Mouse (Mus musculus) liver, embryonic 12.5 days (tissue): Measurements from ENCODE around the gene Cdc7. TPM values are rescaled to one million over a fixed set of nuclear protein-coding genes. Genes with fewer than 3 reads are reported as not detected.
A peak's percentile ranks its signal among the peaks of the same experiment; 100 is the strongest.
"Not testable (repeated sequence)": the region's sequence is repeated elsewhere in the genome, so short reads cannot be mapped to it uniquely, and the experiment has no call there.

Experiments used
- ATAC-seq: fragments of 200-750 bp; cut with Nextera tagmentation; 2 replicates; pipeline ENCODE4 v1.8.0; 2017; ENCODE audit warnings: moderate number of reproducible peaks, mild to moderate bottlenecking, moderate library complexity
- H3K27ac ChIP-seq: fragments of 300-500 bp; sonication (generic); 2 replicates; pipeline ENCODE4 v1.5.1; 2016; ENCODE audit warnings: mild to moderate bottlenecking
- H3K27me3 ChIP-seq: fragments of 300-500 bp; sonication (generic); replicated peaks from 2 replicates; pipeline ENCODE4 v1.6.1; 2016; ENCODE audit warnings: mild to moderate bottlenecking, moderate library complexity
- H3K36me3 ChIP-seq: fragments of 300-500 bp; sonication (generic); 2 replicates; pipeline ENCODE4 v1.6.1; 2016; ENCODE audit warnings: mild to moderate bottlenecking, moderate library complexity
- H3K4me1 ChIP-seq: fragments of 300-500 bp; sonication (generic); 2 replicates; pipeline ENCODE4 v1.6.1; 2016
- H3K4me2 ChIP-seq: fragments of 300-500 bp; sonication (generic); 2 replicates; pipeline ENCODE4 v1.6.1; 2016; ENCODE audit warnings: mild to moderate bottlenecking, moderate library complexity
- H3K4me3 ChIP-seq: fragments of 300-500 bp; sonication (generic); 2 replicates; pipeline ENCODE4 v1.5.1; 2016; ENCODE audit warnings: mild to moderate bottlenecking, moderate library complexity
- H3K9ac ChIP-seq: fragments of 300-500 bp; sonication (generic); 2 replicates; pipeline ENCODE4 v1.6.1; 2016; ENCODE audit warnings: mild to moderate bottlenecking, moderate library complexity
- H3K9me3 ChIP-seq: fragments of 300-500 bp; sonication (generic); replicated peaks from 2 replicates; pipeline ENCODE4 v1.6.1; 2016; ENCODE audit warnings: mild to moderate bottlenecking, moderate library complexity
- WGBS: fragments of 180-500 bp; shearing (Covaris S2); methylation state at CpG from one replicate; pipeline ENCODE4 v1.1.7; 2016; ENCODE audit not compliant: insufficient replicate concordance; 5-methylcytosine and 5-hydroxymethylcytosine counted together
- polyA plus RNA-seq: library from polyadenylated mRNA; unstranded; fragments of >200 nt; fragmentation: Nextera tagmentation; extraction: Ambion mirVana; gene quantifications from 2 replicates; pipeline ENCODE4 v1.2.1, GENCODE M21; 2016

Cdc7 gene
- polyA plus RNA-seq, 1 experiment from 2014 or later = 29.5 TPM

- Histone ChIP-seq H3K27ac (no peak overlapping the region), H3K9ac (no peak overlapping the region), H3K27me3 (no peaks in the 10 kb centered on the region), H3K4me1 (peaks cover 28% of the 10 kb centered on the region), H3K9me3 (no peaks in the 10 kb centered on the region), H3K4me2 (peak overlapping the region; percentile 16; the same call in 1 of the 2 replicates), H3K4me3 (no peak overlapping the region), H3K36me3 (peaks cover 54% of the 10 kb centered on the region)
- no peak for ATAC-seq
- 86% methylated on average over 3 of the region's 3 CpGs for WGBS
Measured at GRCm38 (mm10) chr5:106966443-106966842, 2.3 kb downstream of the Cdc7 start.

GRCm38 (mm10) chr5:106967578-106967977 is 3.5 kb downstream of the Cdc7 start:
- no peak overlapping the region for H3K27ac ChIP-seq
- H3K27me3 ChIP-seq = no peaks in the 10 kb centered on the region
- H3K9ac ChIP-seq = no peak overlapping the region
- WGBS = 79% methylated on average over 1 of the region's 1 CpGs
- H3K4me3 ChIP-seq = no peak overlapping the region
- H3K4me2 ChIP-seq = no peak overlapping the region
- no peaks in the 10 kb centered on the region for H3K9me3 ChIP-seq
- peaks cover 28% of the 10 kb centered on the region for H3K4me1 ChIP-seq
- ATAC-seq = no peak
- peaks cover 63% of the 10 kb centered on the region for H3K36me3 ChIP-seq

GRCm38 (mm10) chr5:106973883-106974282 is 9.8 kb downstream of the Cdc7 start:
- peaks cover 96% of the 10 kb centered on the region for H3K36me3 ChIP-seq
- ATAC-seq = no peak

GRCm38 (mm10) chr5:106979156-106979555 is 15.0 kb downstream of the Cdc7 start:
- H3K9me3 ChIP-seq = no peaks in the 10 kb centered on the region
- peaks cover 96% of the 10 kb centered on the region for H3K36me3 ChIP-seq
- H3K4me3 ChIP-seq = no peak overlapping the region
- no peak for ATAC-seq
- 81% methylated on average over 7 of the region's 7 CpGs for WGBS
- H3K27ac ChIP-seq = no peak overlapping the region
- no peaks in the 10 kb centered on the region for H3K4me1 ChIP-seq
- H3K27me3 ChIP-seq = no peaks in the 10 kb centered on the region
- H3K9ac ChIP-seq = no peak overlapping the region
- H3K4me2 ChIP-seq = no peak overlapping the region

More at GRCm38 (mm10) chr5:106973883-106974282, 9.8 kb downstream of the Cdc7 start:
- Histone ChIP-seq H3K4me2 (no peak overlapping the region), H3K9me3 (no peaks in the 10 kb centered on the region), H3K9ac (no peak overlapping the region), H3K27ac (no peak overlapping the region), H3K4me1 (no peaks in the 10 kb centered on the region), H3K27me3 (no peaks in the 10 kb centered on the region), H3K4me3 (no peak overlapping the region)
- WGBS = 82% methylated on average over 7 of the region's 7 CpGs

- Histone ChIP-seq H3K4me3 (no peak overlapping the region), H3K36me3 (peaks cover 92% of the 10 kb centered on the region), H3K4me2 (no peak overlapping the region), H3K9me3 (no peaks in the 10 kb centered on the region), H3K27ac (no peak overlapping the region), H3K27me3 (no peaks in the 10 kb centered on the region), H3K4me1 (no peaks in the 10 kb centered on the region), H3K9ac (no peak overlapping the region)
- 76% methylated on average over 7 of the region's 7 CpGs for WGBS
- no peak for ATAC-seq
Measured at GRCm38 (mm10) chr5:106982298-106982952, 18.3 kb downstream of the Cdc7 start.

- not testable (repeated sequence) for H3K27me3 ChIP-seq, H3K9me3 ChIP-seq, ATAC-seq, H3K27ac ChIP-seq, H3K4me3 ChIP-seq, H3K9ac ChIP-seq, H3K4me2 ChIP-seq, H3K4me1 ChIP-seq
- H3K36me3 ChIP-seq = peaks cover 67% of the 10 kb centered on the region
- WGBS = 93% methylated on average over 3 of the region's 3 CpGs
Measured at GRCm38 (mm10) chr5:106984934-106985333, 20.8 kb downstream of the Cdc7 start.

GRCm38 (mm10) chr5:106985594-106985993 is 21.5 kb downstream of the Cdc7 start:
- Histone ChIP-seq H3K9ac (no peak overlapping the region), H3K27me3 (no peaks in the 10 kb centered on the region), H3K36me3 (peaks cover 61% of the 10 kb centered on the region), H3K4me1 (0 out of 2 replicates have a peak, but pooled peaks cover 6% of the 10 kb centered on the region), H3K27ac (no peak overlapping the region), H3K4me3 (no peak overlapping the region), H3K9me3 (no peaks in the 10 kb centered on the region), H3K4me2 (no peak overlapping the region)
- ATAC-seq = no peak
- 61% methylated on average over 2 of the region's 2 CpGs for WGBS

- Histone ChIP-seq H3K27me3 (no peaks in the 10 kb centered on the region), H3K9ac (no peak overlapping the region), H3K4me3 (no peak overlapping the region), H3K4me2 (no peak overlapping the region), H3K4me1 (peaks cover 17% of the 10 kb centered on the region), H3K27ac (no peak overlapping the region), H3K36me3 (peaks cover 27% of the 10 kb centered on the region), H3K9me3 (no peaks in the 10 kb centered on the region)
- no peak for ATAC-seq
- 61% methylated on average over 8 of the region's 8 CpGs for WGBS
Measured at GRCm38 (mm10) chr5:106989181-106989580, 25.1 kb downstream of the Cdc7 start.

GRCm38 (mm10) chr5:106989786-106990185 is 25.7 kb downstream of the Cdc7 start:
- H3K9me3 ChIP-seq = no peaks in the 10 kb centered on the region
- H3K4me2 ChIP-seq = no peak overlapping the region
- H3K27ac ChIP-seq = no peak overlapping the region
- no peak overlapping the region for H3K9ac ChIP-seq
- ATAC-seq = no peak
- peaks cover 21% of the 10 kb centered on the region for H3K36me3 ChIP-seq
- H3K27me3 ChIP-seq = no peaks in the 10 kb centered on the region
- no peak overlapping the region for H3K4me3 ChIP-seq
- H3K4me1 ChIP-seq = peaks cover 17% of the 10 kb centered on the region
- WGBS = 74% methylated on average over 12 of the region's 12 CpGs

- Histone ChIP-seq H3K4me2 (peak overlapping the region; percentile 32), H3K9ac (no peak overlapping the region), H3K27me3 (no peaks in the 10 kb centered on the region), H3K36me3 (peaks cover 14% of the 10 kb centered on the region), H3K4me1 (peaks cover 17% of the 10 kb centered on the region), H3K4me3 (no peak overlapping the region), H3K9me3 (no peaks in the 10 kb centered on the region), H3K27ac (no peak overlapping the region)
- WGBS = 21% methylated on average over 14 of the region's 14 CpGs
- ATAC-seq = peak; percentile 54
Measured at GRCm38 (mm10) chr5:106990639-106991299, 26.6 kb downstream of the Cdc7 start.

- H3K4me2 ChIP-seq = peak overlapping the region; percentile 32
- H3K36me3 ChIP-seq = peaks cover 8% of the 10 kb centered on the region
- H3K27me3 ChIP-seq = no peaks in the 10 kb centered on the region
- WGBS = 48% methylated on average over 8 of the region's 8 CpGs
- H3K4me3 ChIP-seq = no peak overlapping the region
- H3K9ac ChIP-seq = no peak overlapping the region
- peaks cover 20% of the 10 kb centered on the region for H3K4me1 ChIP-seq
- no peaks in the 10 kb centered on the region for H3K9me3 ChIP-seq
- ATAC-seq = no peak
- no peak overlapping the region for H3K27ac ChIP-seq
Measured at GRCm38 (mm10) chr5:106991300-106991929, 27.3 kb downstream of the Cdc7 start.

- H3K27ac ChIP-seq = no peak overlapping the region
- WGBS = 34% methylated on average over 3 of the region's 3 CpGs
- no peak overlapping the region for H3K4me2 ChIP-seq
- no peak overlapping the region for H3K4me3 ChIP-seq
- no peak for ATAC-seq
- no peaks in the 10 kb centered on the region for H3K36me3 ChIP-seq
- no peaks in the 10 kb centered on the region for H3K27me3 ChIP-seq
- H3K4me1 ChIP-seq = peaks cover 17% of the 10 kb centered on the region
- H3K9ac ChIP-seq = no peak overlapping the region
- no peaks in the 10 kb centered on the region for H3K9me3 ChIP-seq
Measured at GRCm38 (mm10) chr5:106994716-106995115, 30.6 kb downstream of the Cdc7 start.
